Mouse (Mus musculus) erythroblast, embryonic 14.5 days (primary cell): ENCODE data around the gene Speer4c. TPM values are rescaled to one million over a fixed set of nuclear protein-coding genes. Genes with fewer than 3 reads are reported as not detected.
"Not testable (repeated sequence)": the region's sequence is repeated elsewhere in the genome, so short reads cannot be mapped to it uniquely, and the experiment has no call there.

Experiments used
- H3K27me3 ChIP-seq: 2 replicates; pipeline ENCODE4 v1.6.1; 2012; ENCODE audit warnings: inconsistent platforms; ENCODE audit not compliant: control insufficient read depth
- H3K36me3 ChIP-seq: 2 replicates; pipeline ENCODE4 v1.6.1; 2012; ENCODE audit warnings: mild to moderate bottlenecking, inconsistent platforms; ENCODE audit not compliant: control insufficient read depth
- H3K4me1 ChIP-seq: 2 replicates; pipeline ENCODE4 v1.6.1; 2012; ENCODE audit warnings: inconsistent platforms; ENCODE audit not compliant: control insufficient read depth
- H3K4me3 ChIP-seq: replicated peaks from 2 replicates; pipeline ENCODE3; 2012; ENCODE audit warnings: moderate library complexity, mild to moderate bottlenecking, inconsistent platforms
- H3K9me3 ChIP-seq: 2 replicates; pipeline ENCODE4 v1.6.1; 2012; ENCODE audit warnings: low read length, inconsistent platforms, mixed read lengths; ENCODE audit not compliant: control insufficient read depth
- GATA1 ChIP-seq: IDR thresholded peaks from 2 replicates; pipeline ENCODE4 v1.6.1; 2012; ENCODE audit warnings: low read length, inconsistent platforms, mixed read lengths
- TAL1 ChIP-seq: IDR thresholded peaks from 3 replicates; pipeline ENCODE4 v1.6.1; 2012; ENCODE audit warnings: low read length, inconsistent platforms, mixed read lengths
- polyA plus RNA-seq: library from polyadenylated mRNA; stranded (reverse); fragments of >175 nt; gene quantifications from 2 replicates; pipeline ENCODE4 v1.2.3, GENCODE M21; 2012

The Speer4c gene
- polyA plus RNA-seq = not detected in 2 replicates

GRCm38 (mm10) chr5:15714171-15714570 lies at the start of gene Speer4c:
TSS of gene Speer4c (minus strand) at chr5:15714271.
- H3K4me1 ChIP-seq, H3K4me3 ChIP-seq, H3K36me3 ChIP-seq, H3K27me3 ChIP-seq, H3K9me3 ChIP-seq: not testable (repeated sequence)

GRCm38 (mm10) chr5:15747478-15748255 lies 33.6 kb upstream of the Speer4c start:
- no peaks in the 10 kb centered on the region for H3K9me3 ChIP-seq
- H3K4me3 ChIP-seq = no peak overlapping the region
- H3K27me3 ChIP-seq = no peaks in the 10 kb centered on the region
- no peaks in the 10 kb centered on the region for H3K4me1 ChIP-seq
- H3K36me3 ChIP-seq = no peaks in the 10 kb centered on the region
- no peak for TF ChIP-seq GATA1
- no peak for TF ChIP-seq TAL1

GRCm38 (mm10) chr5:15734097-15734867 lies 20.2 kb upstream of the Speer4c start:
- no peak overlapping the region for H3K4me3 ChIP-seq
- no peak for TF ChIP-seq GATA1
- TF ChIP-seq TAL1 = no peak
- no peaks in the 10 kb centered on the region for H3K9me3 ChIP-seq
- no peaks in the 10 kb centered on the region for H3K27me3 ChIP-seq
- no peaks in the 10 kb centered on the region for H3K4me1 ChIP-seq
- no peaks in the 10 kb centered on the region for H3K36me3 ChIP-seq

GRCm38 (mm10) chr5:15702891-15703290 lies 11.2 kb downstream of the Speer4c start:
- H3K27me3 ChIP-seq, H3K9me3 ChIP-seq, H3K4me1 ChIP-seq, H3K36me3 ChIP-seq, H3K4me3 ChIP-seq: not testable (repeated sequence)

GRCm38 (mm10) chr5:15697719-15698118 lies 16.4 kb downstream of the Speer4c start:
- H3K36me3 ChIP-seq, H3K4me3 ChIP-seq, H3K27me3 ChIP-seq, H3K4me1 ChIP-seq, H3K9me3 ChIP-seq: not testable (repeated sequence)

- H3K27me3 ChIP-seq = not testable (repeated sequence)
These were observed 22.2 kb downstream of the Speer4c start for GRCm38 (mm10) chr5:15691849-15692248.

GRCm38 (mm10) chr5:15690822-15691221 lies 23.2 kb downstream of the Speer4c start:
- not testable (repeated sequence) for H3K36me3 ChIP-seq, H3K9me3 ChIP-seq, H3K4me1 ChIP-seq, H3K27me3 ChIP-seq, H3K4me3 ChIP-seq

More at GRCm38 (mm10) chr5:15691849-15692248, 22.2 kb downstream of the Speer4c start:
- H3K4me3 ChIP-seq, H3K36me3 ChIP-seq, H3K4me1 ChIP-seq, H3K9me3 ChIP-seq: not testable (repeated sequence)

GRCm38 (mm10) chr5:15689659-15690213 lies 24.3 kb downstream of the Speer4c start:
- H3K4me3 ChIP-seq, H3K27me3 ChIP-seq, H3K4me1 ChIP-seq, H3K36me3 ChIP-seq, H3K9me3 ChIP-seq: not testable (repeated sequence)

- H3K9me3 ChIP-seq, H3K4me1 ChIP-seq, H3K27me3 ChIP-seq, H3K36me3 ChIP-seq, H3K4me3 ChIP-seq: not testable (repeated sequence)
These were observed 25.0 kb downstream of the Speer4c start for GRCm38 (mm10) chr5:15688874-15689658.

GRCm38 (mm10) chr5:15681301-15682035 lies 32.6 kb downstream of the Speer4c start:
- H3K9me3 ChIP-seq, H3K4me1 ChIP-seq, H3K27me3 ChIP-seq, H3K36me3 ChIP-seq, H3K4me3 ChIP-seq: not testable (repeated sequence)

GRCm38 (mm10) chr5:15679980-15680949 lies 33.8 kb downstream of the Speer4c start:
- not testable (repeated sequence) for H3K36me3 ChIP-seq, H3K4me1 ChIP-seq, H3K4me3 ChIP-seq, H3K9me3 ChIP-seq, H3K27me3 ChIP-seq

- H3K4me1 ChIP-seq, H3K9me3 ChIP-seq, H3K36me3 ChIP-seq, H3K27me3 ChIP-seq, H3K4me3 ChIP-seq: not testable (repeated sequence)
These were observed 35.2 kb downstream of the Speer4c start for GRCm38 (mm10) chr5:15678907-15679306.
